Mouse (Mus musculus): ENCODE results near the gene Gm49510.
A peak's percentile ranks its signal among the peaks of the same experiment; 100 is the strongest.

- TF ChIP-seq CTCF (IDR thresholded peaks at IDR 0.05; ENCODE audit: low read depth) (peak; percentile 82), EP300 (IDR thresholded peaks at IDR 0.05; ENCODE audit: low read depth) (no peak)
These were observed 43.2 kb downstream of the Gm49510 start for GRCm38 (mm10) chr15:78942663-78943062.

All from liver, postnatal 0 days (tissue).